Mouse (Mus musculus) G1E (cell line): Measurements from ENCODE around the gene Abcg1.

Experiments
- CTCF ChIP-seq: IDR thresholded peaks from 2 replicates; pipeline ENCODE4 v1.5.1; 2012; ENCODE audit warnings: low read depth, low read length, inconsistent platforms, mixed read lengths
- GATA1 ChIP-seq: IDR thresholded peaks from 2 replicates; pipeline ENCODE4 v1.6.1; 2012; ENCODE audit warnings: borderline replicate concordance, low read length, inconsistent platforms, mixed read lengths
- GATA2 ChIP-seq: IDR thresholded peaks from 2 replicates; pipeline ENCODE4 v1.6.1; 2012; ENCODE audit warnings: low read depth, low read length, inconsistent platforms, borderline replicate concordance
- POLR2AphosphoS5 ChIP-seq: IDR thresholded peaks from 2 replicates; pipeline ENCODE4 v1.6.1; 2012; ENCODE audit warnings: low read depth, low read length, inconsistent platforms; ENCODE audit not compliant: insufficient replicate concordance
- TAL1 ChIP-seq: conservative IDR thresholded peaks from 2 replicates; pipeline ENCODE4 v1.6.1; 2012; ENCODE audit warnings: low read depth, low read length, inconsistent platforms, mixed read lengths

DNA sequence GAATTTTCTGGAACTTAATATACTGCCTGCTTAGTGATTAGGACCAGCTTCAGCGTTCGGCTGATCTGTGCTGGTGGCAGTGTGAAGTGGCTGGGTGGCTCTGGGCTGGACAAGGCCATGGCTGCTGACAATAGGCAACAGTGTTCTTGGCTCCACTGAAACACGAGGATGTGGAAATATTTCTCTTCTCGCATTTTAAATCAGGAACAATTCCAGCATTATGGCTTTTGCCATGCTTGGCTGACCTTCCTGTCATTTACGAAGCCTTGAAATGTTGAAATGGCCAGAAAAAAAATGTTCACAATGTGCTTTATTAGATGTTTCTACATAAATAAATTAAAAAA is 32.7 kb upstream of the Abcg1 start:
- TF ChIP-seq POLR2AphosphoS5 (no peak), CTCF (no peak), GATA1 (no peak), TAL1 (no peak), GATA2 (no peak)
